Mouse (Mus musculus) ovary, adult 10 weeks (tissue): Measurements from ENCODE around the gene Slc22a15. TPM values are rescaled to one million over a fixed set of nuclear protein-coding genes. Genes with fewer than 3 reads are reported as not detected.

Source experiments
- polyA plus RNA-seq: library from polyadenylated mRNA; stranded (reverse); fragments of 350-450 nt; fragmentation: Illumina TruSeq; extraction: RNeasy Lipid Tissue Mini Kit (QIAGEN cat#74804); gene quantifications from one replicate; pipeline ENCODE4 v1.2.3, GENCODE M21; 2014

Gene Slc22a15
- polyA plus RNA-seq = 6.6 TPM

GRCm38 (mm10) chr3:101923843-101924740 is at the start of gene Slc22a15:
Gene Slc22a15, minus strand, starts transcription at chr3:101924453.

DNA sequence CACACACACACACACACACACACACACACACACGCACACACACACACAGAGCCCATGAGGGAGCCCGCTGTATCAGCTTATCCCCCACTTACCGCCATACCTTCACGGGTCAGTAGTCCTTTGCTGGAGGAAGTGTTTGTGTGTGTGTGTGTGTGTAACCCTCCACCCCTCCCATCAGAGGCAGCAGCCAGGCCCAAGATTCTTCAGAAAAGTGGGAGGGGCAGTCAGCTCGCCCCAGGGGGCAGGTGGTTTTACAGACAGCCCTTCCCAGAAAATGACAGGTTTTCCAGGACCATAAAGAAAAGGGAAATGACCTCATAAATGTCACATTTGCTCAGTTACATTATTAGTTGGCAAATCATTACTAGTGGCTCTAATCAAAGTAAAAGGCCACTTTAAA is 75.4 kb downstream of the Slc22a15 start, which contains the start of gene Mab21l3:
TSS of gene Mab21l3 (minus strand) at position 144 of the 400 bp plus-strand sequence.

Other genes starting within 250 kb of the Slc22a15 start
- gene Mab21l3, start 75.5 kb downstream of the Slc22a15 start, polyA plus RNA-seq = 0.31 TPM
- gene Nhlh2, start 85.6 kb upstream of the Slc22a15 start, polyA plus RNA-seq = not detected
- 5.4 TPM for gene Casq2, start 162.0 kb upstream of the Slc22a15 start, polyA plus RNA-seq